Mouse (Mus musculus) ovary, postnatal 14 days (tissue): ENCODE results near the gene Syt9.

Source experiments
- DNase-seq: peaks from one replicate; pipeline ENCODE4 v3.0.0; 2022; ENCODE audit warnings: low spot score

Syt9 gene

GRCm38 (mm10) chr7:107545011-107545410, 174.5 kb downstream of the Syt9 start:
- DNase-seq: no peak

GRCm38 (mm10) chr7:107547872-107548271, 177.3 kb downstream of the Syt9 start:
- no peak for DNase-seq

- no peak for DNase-seq
Observed at GRCm38 (mm10) chr7:107553461-107553860, 182.9 kb downstream of the Syt9 start.

- DNase-seq: no peak
Observed at GRCm38 (mm10) chr7:107555906-107556305, 185.4 kb downstream of the Syt9 start.

- DNase-seq: no peak
Observed at GRCm38 (mm10) chr7:107560675-107561074, 190.1 kb downstream of the Syt9 start.

GRCm38 (mm10) chr7:107561584-107561983, 191.1 kb downstream of the Syt9 start:
- no peak for DNase-seq

GRCm38 (mm10) chr7:107563727-107564126, 193.2 kb downstream of the Syt9 start:
- DNase-seq: no peak

- peak; percentile 15 for DNase-seq
Observed at GRCm38 (mm10) chr7:107567261-107567671, 196.7 kb downstream of the Syt9 start, which contains the start of gene Olfml1. Olfml1 (plus strand) TSS chr7:107567446.

GRCm38 (mm10) chr7:107567674-107568073, 197.1 kb downstream of the Syt9 start:
- no peak for DNase-seq

- DNase-seq: no peak
Observed at GRCm38 (mm10) chr7:107568971-107569370, 198.4 kb downstream of the Syt9 start.

- DNase-seq: no peak
Observed at GRCm38 (mm10) chr7:107573856-107574255, 203.3 kb downstream of the Syt9 start.

- DNase-seq: no peak
Observed at GRCm38 (mm10) chr7:107574276-107574675, 203.7 kb downstream of the Syt9 start.

- no peak for DNase-seq
Observed at GRCm38 (mm10) chr7:107592641-107593040, 222.1 kb downstream of the Syt9 start.

- no peak for DNase-seq
Observed at GRCm38 (mm10) chr7:107593904-107594303, 223.4 kb downstream of the Syt9 start.

- DNase-seq: peak; percentile 34
Observed at GRCm38 (mm10) chr7:107594325-107594856, 223.9 kb downstream of the Syt9 start.

- peak; percentile 87 for DNase-seq
Observed at GRCm38 (mm10) chr7:107594857-107595402, 224.4 kb downstream of the Syt9 start, which contains the start of gene Ppfibp2. Ppfibp2 (plus strand) TSS chr7:107595207.

- DNase-seq: no peak
Observed at GRCm38 (mm10) chr7:107595426-107595825, 224.9 kb downstream of the Syt9 start.

- DNase-seq: no peak
Observed at GRCm38 (mm10) chr7:107596753-107597152, 226.2 kb downstream of the Syt9 start.

- DNase-seq: no peak
Observed at GRCm38 (mm10) chr7:107597956-107598355, 227.4 kb downstream of the Syt9 start.
